Mouse (Mus musculus) CH12.LX (cell line): ENCODE measurements around the gene Il34.

Experiments used
- CTCF ChIP-seq, 2 experiments: IDR thresholded peaks in 1 of 2; conservative IDR thresholded peaks in 1 of 2; 2 replicates each; pipeline ENCODE4 v1.5.1; 2011 to 2012; ENCODE audit warnings: low read depth in 2 of 2, low read length in 2 of 2, improper control_type of control experiment in 1 of 2, inconsistent platforms in 1 of 2, mild to moderate bottlenecking in 1 of 2, moderate library complexity in 1 of 2
- E2F4 ChIP-seq: IDR thresholded peaks from 2 replicates; pipeline ENCODE4 v1.6.1; 2011; ENCODE audit warnings: low read depth, low read length, improper control_type of control experiment; ENCODE audit not compliant: insufficient replicate concordance
- EP300 ChIP-seq: IDR thresholded peaks from 2 replicates; pipeline ENCODE4 v1.6.1; 2011; ENCODE audit warnings: low read length, improper control_type of control experiment
- HCFC1 ChIP-seq: IDR thresholded peaks from 2 replicates; pipeline ENCODE4 v1.6.1; 2012; ENCODE audit warnings: low read depth, mild to moderate bottlenecking, inconsistent platforms, low read length, improper control_type of control experiment
- IRF4 ChIP-seq: IDR thresholded peaks from 2 replicates; pipeline ENCODE4 v1.6.1; 2014; ENCODE audit warnings: low read depth, mild to moderate bottlenecking, inconsistent platforms, low read length, improper control_type of control experiment
- MAFK ChIP-seq: IDR thresholded peaks from 2 replicates; pipeline ENCODE4 v1.6.1; 2011; ENCODE audit warnings: low read length, improper control_type of control experiment; ENCODE audit not compliant: insufficient replicate concordance
- MXI1 ChIP-seq: IDR thresholded peaks from 2 replicates; pipeline ENCODE4 v1.6.1; 2011; ENCODE audit warnings: mild to moderate bottlenecking, low read depth, low read length, improper control_type of control experiment
- PAX5 ChIP-seq: IDR thresholded peaks from 2 replicates; pipeline ENCODE4 v1.6.1; 2012; ENCODE audit warnings: low read length, inconsistent platforms, mixed read lengths
- POLR2A ChIP-seq: IDR thresholded peaks from 2 replicates; pipeline ENCODE4 v1.6.1; 2011; ENCODE audit warnings: low read depth, mild to moderate bottlenecking, improper control_type of control experiment, low read length
- RCOR1 ChIP-seq: conservative IDR thresholded peaks from 2 replicates; pipeline ENCODE4 v1.6.1; 2012; ENCODE audit warnings: low read depth, mild to moderate bottlenecking, inconsistent platforms, low read length, improper control_type of control experiment
- SMC3 ChIP-seq: IDR thresholded peaks from 2 replicates; pipeline ENCODE4 v1.6.1; 2011; ENCODE audit warnings: low read depth, low read length, improper control_type of control experiment
- TCF12 ChIP-seq: IDR thresholded peaks from 2 replicates; pipeline ENCODE4 v1.6.1; 2014; ENCODE audit warnings: low read depth, mild to moderate bottlenecking, inconsistent platforms, low read length, improper control_type of control experiment
- ZKSCAN1 ChIP-seq: IDR thresholded peaks from 2 replicates; pipeline ENCODE4 v1.6.1; 2012; ENCODE audit warnings: low read depth, inconsistent platforms, low read length, improper control_type of control experiment, borderline replicate concordance

GRCm38 (mm10) chr8:110787411-110787954, 18.2 kb downstream of the Il34 start:
- TF ChIP-seq ZKSCAN1 (no peak), POLR2A (no peak), RCOR1 (no peak), CTCF (conservative IDR thresholded peaks at IDR 0.05 in 1 of 2, IDR thresholded peaks at IDR 0.05 in 1 of 2; ENCODE audit: low read depth in 2 of 2, low read length in 2 of 2) (no peak), E2F4 (no peak), SMC3 (no peak), EP300 (no peak), MXI1 (no peak), IRF4 (no peak), TCF12 (no peak), HCFC1 (no peak), MAFK (no peak), PAX5 (no peak)
